ENCODE assay signal across 17 mouse cellular contexts in the genomic region with DNA sequence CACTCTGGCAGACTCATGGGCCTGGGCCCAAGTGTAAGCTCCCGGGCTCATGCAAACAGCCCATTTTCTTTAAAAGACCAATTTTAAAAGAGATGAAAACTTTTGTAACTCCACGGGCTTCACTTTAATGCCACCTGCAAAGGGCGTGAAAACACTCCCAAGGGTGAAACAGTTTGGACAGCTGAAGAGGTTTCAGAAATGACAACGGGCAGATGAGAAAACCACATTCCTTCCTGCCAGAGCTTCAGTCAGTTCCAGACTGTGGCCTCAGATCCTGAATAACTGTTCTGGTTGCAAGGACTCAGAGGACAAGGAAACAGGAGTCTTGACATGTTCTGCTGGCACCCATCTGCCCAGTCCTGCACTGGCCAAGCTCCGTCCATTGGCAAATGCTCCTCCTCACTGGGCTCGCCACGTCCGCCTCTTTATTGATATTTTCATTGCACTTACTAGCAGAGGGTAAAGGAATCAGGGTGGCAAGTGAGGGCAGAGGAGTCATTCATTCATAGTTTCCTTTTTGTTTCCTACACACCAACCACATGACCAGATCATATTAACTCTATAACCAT.
A peak's percentile ranks its signal among the peaks of the same experiment; 100 is the strongest.
DNase-seq lines count a peak whose midpoint lies in the region; TF ChIP-seq lines count a peak whose summit lies in the region.
"Had no signal": no experiment of that assay in that cellular context is flagged by ENCODE, and none has a peak within 500 bp of the region (broad histone marks: within the 10 kb centered on the region; RNA-seq: fewer than 3 reads in every experiment).

No protein-coding gene starts in this region.

- no peak for TF ChIP-seq CTCF in layer of hippocampus, adult 2 months (conservative IDR thresholded peaks at IDR 0.05)
- no peak for TF ChIP-seq CTCF in left cerebral cortex, adult 2 months (IDR thresholded peaks at IDR 0.05)

- peak; percentile 51 for DNase-seq in gastrocnemius, adult 18-20 months (ENCODE audit: low spot score)
- DNase-seq in gastrocnemius, postnatal 10 days = no peak
- no peak for DNase-seq in layer of hippocampus, adult 2 months (ENCODE audit: low spot score in 2 of 2)
- DNase-seq in layer of hippocampus, postnatal 36 days = no peak
- DNase-seq in brain, adult 2 months (ENCODE audit: low read depth, low spot score) = peak; percentile 59
- peak; percentile 45 for DNase-seq in gastrocnemius, postnatal 14 days
- no peak for DNase-seq in B cell, adult 2 months
- DNase-seq in left cerebral cortex, adult 2 months (ENCODE audit: extremely low spot score in 1 of 2, low spot score in 2 of 2) = no peak
- DNase-seq: adrenal gland, postnatal 10 days; kidney, postnatal 36 days; layer of hippocampus, adult 9-11 months; liver, embryonic 13.5 days; lung, embryonic 14.5 days; lung, postnatal 36 days; spleen, adult 18-20 months had no signal

- no peak overlapping the region for H3K4me3 ChIP-seq in layer of hippocampus, adult 2 months
- H3K4me3 ChIP-seq in left cerebral cortex, adult 2 months = no peak overlapping the region
- H3K4me3 ChIP-seq: embryonic facial prominence, embryonic 10.5 days; forebrain, embryonic 13.5 days; liver, embryonic 13.5 days had no signal

- intact Hi-C loops in gastrocnemius, postnatal 14 days (cut with DNase I; ENCODE audit: low total_unique reads) = no loop called here
- intact Hi-C loops in left cerebral cortex, adult 2 months (cut with DNase I) = no loop called here

- 0 out of 2 replicates have a peak overlapping the region, but pooled peaks have one; percentile 3 for H3K27ac ChIP-seq in layer of hippocampus, adult 2 months
- no peak overlapping the region for H3K27ac ChIP-seq in left cerebral cortex, adult 2 months
- H3K27ac ChIP-seq: embryonic facial prominence, embryonic 10.5 days; forebrain, embryonic 13.5 days; liver, embryonic 13.5 days had no signal

Comparison
In these comparisons a context has a peak if more than half of its experiments do, and no peak if none do; other contexts are left out.
1. DNase-seq: peak in gastrocnemius, adult 18-20 months (single experiment), brain, adult 2 months (single experiment) and gastrocnemius, postnatal 14 days (single experiment); none in gastrocnemius, postnatal 10 days (single experiment), layer of hippocampus, adult 2 months (0 of 2), layer of hippocampus, postnatal 36 days (0 of 2), B cell, adult 2 months (0 of 2) and left cerebral cortex, adult 2 months (0 of 2).